Mouse (Mus musculus) G1E (cell line): ENCODE measurements around the gene Pick1.

Experiments used
- CTCF ChIP-seq: IDR thresholded peaks from 2 replicates; pipeline ENCODE4 v1.5.1; 2012; ENCODE audit warnings: low read depth, low read length, inconsistent platforms, mixed read lengths
- GATA1 ChIP-seq: IDR thresholded peaks from 2 replicates; pipeline ENCODE4 v1.6.1; 2012; ENCODE audit warnings: borderline replicate concordance, low read length, inconsistent platforms, mixed read lengths
- GATA2 ChIP-seq: IDR thresholded peaks from 2 replicates; pipeline ENCODE4 v1.6.1; 2012; ENCODE audit warnings: low read depth, low read length, inconsistent platforms, borderline replicate concordance
- POLR2AphosphoS5 ChIP-seq: IDR thresholded peaks from 2 replicates; pipeline ENCODE4 v1.6.1; 2012; ENCODE audit warnings: low read depth, low read length, inconsistent platforms; ENCODE audit not compliant: insufficient replicate concordance
- TAL1 ChIP-seq: conservative IDR thresholded peaks from 2 replicates; pipeline ENCODE4 v1.6.1; 2012; ENCODE audit warnings: low read depth, low read length, inconsistent platforms, mixed read lengths

GRCm38 (mm10) chr15:79268521-79268920 lies 39.5 kb downstream of the Pick1 start:
- no peak for TF ChIP-seq CTCF
- no peak for TF ChIP-seq TAL1
- no peak for TF ChIP-seq GATA1
- TF ChIP-seq GATA2: no peak
- no peak for TF ChIP-seq POLR2AphosphoS5
